Mouse (Mus musculus): ENCODE results near the gene Macrod2. TPM values are rescaled to one million over a fixed set of nuclear protein-coding genes. Genes with fewer than 3 reads are reported as not detected.

The Macrod2 gene
- polyA plus RNA-seq, 1 experiment from 2014 or later: 22.7 TPM

DNA sequence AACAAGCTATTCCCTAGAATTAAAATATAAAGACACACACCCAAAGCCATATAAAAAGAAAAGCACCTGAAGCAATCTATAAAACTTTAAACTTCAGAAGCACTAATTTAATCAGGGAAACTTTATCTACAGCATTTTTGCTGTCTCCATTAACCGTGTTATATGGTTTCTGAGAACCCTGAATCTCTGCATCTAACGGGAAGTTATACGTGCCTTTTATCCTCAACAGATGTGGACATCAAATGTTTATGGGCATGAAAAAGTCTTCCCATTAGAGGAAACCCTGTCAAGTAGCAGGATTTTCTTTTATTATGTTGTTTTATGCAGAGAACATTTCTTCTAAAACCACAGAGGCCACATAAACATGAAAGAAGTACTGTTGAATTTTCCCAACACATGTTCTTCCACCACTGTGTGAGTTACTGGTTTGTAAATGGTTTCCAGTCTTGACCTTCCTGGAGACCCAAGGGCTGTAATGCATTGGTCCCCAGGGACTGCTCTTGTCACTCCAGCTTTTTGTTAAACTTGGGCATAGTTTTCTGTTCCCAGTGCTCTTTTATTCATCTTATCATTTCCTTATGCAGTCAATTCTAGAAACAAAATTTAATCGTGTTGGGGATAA, 1629.5 kb downstream of the Macrod2 start:
- H3K27me3 ChIP-seq (replicated peaks): no peaks in the 10 kb centered on the region
- no peak for ATAC-seq (ENCODE audit: insufficient number of reproducible peaks, low FRiP score)
- no peaks in the 10 kb centered on the region for H3K9me3 ChIP-seq (replicated peaks)
- no peak overlapping the region for H3K4me2 ChIP-seq
- H3K36me3 ChIP-seq: no peaks in the 10 kb centered on the region
- 80% methylated on average over 4 of the region's 4 CpGs for WGBS
- H3K4me1 ChIP-seq (replicated peaks): no peaks in the 10 kb centered on the region
- H3K9ac ChIP-seq: no peak overlapping the region
- H3K27ac ChIP-seq (ENCODE audit: poor library complexity, severe bottlenecking): no peak overlapping the region
- H3K4me3 ChIP-seq: no peak overlapping the region

- Histone ChIP-seq H3K27ac (ENCODE audit: poor library complexity, severe bottlenecking) (no peak overlapping the region), H3K4me3 (no peak overlapping the region), H3K9me3 (replicated peaks) (no peaks in the 10 kb centered on the region), H3K4me1 (replicated peaks) (no peaks in the 10 kb centered on the region), H3K9ac (no peak overlapping the region), H3K27me3 (replicated peaks) (no peaks in the 10 kb centered on the region), H3K4me2 (no peak overlapping the region), H3K36me3 (no peaks in the 10 kb centered on the region)
- no peak for ATAC-seq (ENCODE audit: insufficient number of reproducible peaks, low FRiP score)
Measured at GRCm38 (mm10) chr2:142026721-142027120, 1631.6 kb downstream of the Macrod2 start.

DNA sequence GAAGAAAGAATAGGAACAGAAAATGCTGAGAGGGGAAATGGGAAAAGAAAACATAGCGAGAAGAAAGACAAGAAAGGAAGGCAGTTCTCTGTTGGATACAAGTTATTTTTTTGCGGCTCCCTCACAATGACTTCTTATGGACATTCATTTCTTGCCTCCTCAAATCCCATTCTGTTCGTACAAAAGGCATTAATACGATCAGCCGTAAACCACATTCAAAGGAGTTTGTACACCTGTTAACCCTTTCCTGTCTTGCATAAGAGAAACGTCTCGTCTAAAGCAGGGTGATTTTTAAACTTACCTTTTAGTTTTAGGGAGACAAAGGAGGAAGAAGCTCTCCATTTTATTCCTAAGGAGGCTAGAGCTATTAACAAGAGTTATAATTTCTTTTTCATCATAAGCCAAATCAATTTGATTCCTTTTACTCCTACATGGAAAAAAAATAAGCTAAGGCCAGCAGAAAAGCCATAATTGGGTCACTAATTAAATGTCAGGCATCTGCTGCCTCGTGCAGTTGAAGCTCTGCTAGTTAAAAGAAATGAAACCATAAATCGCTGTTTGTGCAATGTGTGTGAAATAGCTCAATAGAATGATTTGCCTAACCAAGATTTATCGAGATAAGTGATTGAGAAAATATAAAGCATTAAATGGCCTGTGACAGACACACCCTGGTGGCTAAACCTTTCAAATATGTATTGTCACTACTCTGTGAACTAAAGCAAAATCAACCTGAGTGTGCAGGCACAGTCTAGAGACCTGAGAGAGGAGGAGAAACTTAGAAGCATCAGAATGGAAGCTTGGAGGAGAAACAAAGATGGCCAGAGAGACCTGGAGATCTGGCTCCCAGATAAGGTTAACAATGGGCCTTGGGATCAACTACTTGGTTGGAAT, 1635.9 kb downstream of the Macrod2 start:
- H3K9ac ChIP-seq: no peak overlapping the region
- H3K27ac ChIP-seq (ENCODE audit: poor library complexity, severe bottlenecking): no peak overlapping the region
- no peaks in the 10 kb centered on the region for H3K27me3 ChIP-seq (replicated peaks)
- H3K4me2 ChIP-seq: no peak overlapping the region
- H3K36me3 ChIP-seq: no peaks in the 10 kb centered on the region
- WGBS: 67% methylated on average over 10 of the region's 10 CpGs
- H3K9me3 ChIP-seq (replicated peaks): no peaks in the 10 kb centered on the region
- H3K4me3 ChIP-seq: no peak overlapping the region
- ATAC-seq (ENCODE audit: insufficient number of reproducible peaks, low FRiP score): no peak
- no peaks in the 10 kb centered on the region for H3K4me1 ChIP-seq (replicated peaks)

DNA sequence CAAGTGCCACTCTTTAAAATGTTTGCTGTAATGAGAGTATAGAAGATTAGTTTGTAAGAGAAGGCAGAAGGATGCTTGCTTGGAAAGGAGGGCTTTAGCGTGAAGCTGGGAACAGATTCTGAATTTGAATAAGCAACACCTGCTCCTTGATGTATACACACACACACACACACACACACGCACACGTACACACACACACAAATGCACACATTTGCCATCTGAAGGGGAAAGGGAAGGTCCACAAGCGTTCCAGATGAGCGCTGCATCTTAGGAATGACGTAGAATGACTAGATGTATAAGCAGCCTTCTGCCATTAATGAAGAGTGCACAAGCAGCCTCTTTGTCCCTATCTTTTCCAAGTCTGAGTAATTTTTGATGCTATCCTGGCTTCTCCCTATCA, 1660.5 kb downstream of the Macrod2 start:
- no peaks in the 10 kb centered on the region for H3K9me3 ChIP-seq (replicated peaks)
- no peaks in the 10 kb centered on the region for H3K36me3 ChIP-seq
- 87% methylated on average over 6 of the region's 6 CpGs for WGBS
- H3K4me3 ChIP-seq: no peak overlapping the region
- H3K27ac ChIP-seq (ENCODE audit: poor library complexity, severe bottlenecking): no peak overlapping the region
- peaks cover 13% of the 10 kb centered on the region for H3K4me1 ChIP-seq (replicated peaks)
- no peaks in the 10 kb centered on the region for H3K27me3 ChIP-seq (replicated peaks)
- H3K9ac ChIP-seq: no peak overlapping the region
- ATAC-seq (ENCODE audit: insufficient number of reproducible peaks, low FRiP score): no peak
- no peak overlapping the region for H3K4me2 ChIP-seq

- H3K4me2 ChIP-seq: peak overlapping the region; percentile 44
- H3K9me3 ChIP-seq (replicated peaks): no peaks in the 10 kb centered on the region
- 0 out of 2 replicates have a peak, but pooled peaks have one; percentile 48 for ATAC-seq (ENCODE audit: insufficient number of reproducible peaks, low FRiP score)
- peaks cover 13% of the 10 kb centered on the region for H3K4me1 ChIP-seq (replicated peaks)
- H3K27me3 ChIP-seq (replicated peaks): no peaks in the 10 kb centered on the region
- 0 out of 2 replicates have a peak overlapping the region, but pooled peaks have one; percentile 32 for H3K27ac ChIP-seq (ENCODE audit: poor library complexity, severe bottlenecking)
- 0 out of 2 replicates have a peak overlapping the region, but pooled peaks have one; percentile 2 for H3K9ac ChIP-seq
- H3K4me3 ChIP-seq: peak overlapping the region; percentile 2; the same call in 1 of the 2 replicates
- 24% methylated on average over 14 of the region's 14 CpGs for WGBS
- H3K36me3 ChIP-seq: no peaks in the 10 kb centered on the region
Measured at GRCm38 (mm10) chr2:142057889-142058750, 1663.0 kb downstream of the Macrod2 start.

GRCm38 (mm10) chr2:142058751-142059090, 1663.6 kb downstream of the Macrod2 start:
- H3K4me2 ChIP-seq: peak overlapping the region; percentile 44

GRCm38 (mm10) chr2:142108947-142109346, 1713.8 kb downstream of the Macrod2 start:
- Histone ChIP-seq H3K9me3 (replicated peaks) (no peaks in the 10 kb centered on the region), H3K4me1 (replicated peaks) (no peaks in the 10 kb centered on the region), H3K4me3 (no peak overlapping the region), H3K4me2 (no peak overlapping the region), H3K27ac (ENCODE audit: poor library complexity, severe bottlenecking) (no peak overlapping the region), H3K9ac (no peak overlapping the region), H3K36me3 (no peaks in the 10 kb centered on the region), H3K27me3 (replicated peaks) (peaks cover 15% of the 10 kb centered on the region; the same call in 1 of the 2 replicates)
- ATAC-seq (ENCODE audit: insufficient number of reproducible peaks, low FRiP score): no peak
- WGBS: 59% methylated on average over 3 of the region's 3 CpGs

More at GRCm38 (mm10) chr2:142058751-142059090, 1663.6 kb downstream of the Macrod2 start:
- Histone ChIP-seq H3K4me1 (replicated peaks) (peaks cover 13% of the 10 kb centered on the region), H3K27me3 (replicated peaks) (no peaks in the 10 kb centered on the region), H3K4me3 (no peak overlapping the region), H3K9me3 (replicated peaks) (no peaks in the 10 kb centered on the region), H3K36me3 (no peaks in the 10 kb centered on the region), H3K9ac (0 out of 2 replicates have a peak overlapping the region, but pooled peaks have one; percentile 2), H3K27ac (ENCODE audit: poor library complexity, severe bottlenecking) (0 out of 2 replicates have a peak overlapping the region, but pooled peaks have one; percentile 32)
- 46% methylated on average over 2 of the region's 2 CpGs for WGBS
- no peak for ATAC-seq (ENCODE audit: insufficient number of reproducible peaks, low FRiP score)

- H3K27ac ChIP-seq (ENCODE audit: poor library complexity, severe bottlenecking): no peak overlapping the region
- H3K27me3 ChIP-seq (replicated peaks): peaks cover 15% of the 10 kb centered on the region
- H3K4me1 ChIP-seq (replicated peaks): no peaks in the 10 kb centered on the region
- H3K9ac ChIP-seq: no peak overlapping the region
- H3K36me3 ChIP-seq: no peaks in the 10 kb centered on the region
- H3K9me3 ChIP-seq (replicated peaks): no peaks in the 10 kb centered on the region
- no peak overlapping the region for H3K4me3 ChIP-seq
- H3K4me2 ChIP-seq: no peak overlapping the region
- ATAC-seq (ENCODE audit: insufficient number of reproducible peaks, low FRiP score): no peak
- WGBS: 57% methylated on average over 1 of the region's 1 CpGs
Measured at GRCm38 (mm10) chr2:142116623-142117022, 1721.5 kb downstream of the Macrod2 start.

DNA sequence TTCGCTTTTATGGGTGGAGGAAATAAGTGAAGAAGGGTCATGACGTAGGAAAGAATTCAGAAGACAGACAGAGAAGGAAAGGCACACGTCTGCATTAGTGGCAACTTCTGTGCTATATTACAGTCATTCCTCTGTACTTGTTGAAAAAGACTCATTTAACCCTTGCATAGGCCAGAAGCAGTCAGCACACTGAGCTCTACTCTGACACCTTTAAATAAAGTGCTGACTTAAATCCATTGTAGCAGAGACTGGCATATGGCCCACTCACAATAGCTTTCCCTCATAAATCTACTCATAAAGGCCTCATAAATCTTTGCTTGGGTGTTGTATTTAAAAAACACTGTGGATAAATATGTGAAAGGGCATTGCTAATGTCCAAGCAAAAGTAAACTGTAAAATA, 1733.0 kb downstream of the Macrod2 start:
- H3K9ac ChIP-seq: no peak overlapping the region
- H3K4me3 ChIP-seq: no peak overlapping the region
- no peaks in the 10 kb centered on the region for H3K4me1 ChIP-seq (replicated peaks)
- no peak for ATAC-seq (ENCODE audit: insufficient number of reproducible peaks, low FRiP score)
- no peak overlapping the region for H3K4me2 ChIP-seq
- no peaks in the 10 kb centered on the region for H3K9me3 ChIP-seq (replicated peaks)
- H3K27me3 ChIP-seq (replicated peaks): peaks cover 6% of the 10 kb centered on the region; the same call in 1 of the 2 replicates
- no peak overlapping the region for H3K27ac ChIP-seq (ENCODE audit: poor library complexity, severe bottlenecking)
- H3K36me3 ChIP-seq: no peaks in the 10 kb centered on the region
- WGBS: 70% methylated on average over 3 of the region's 3 CpGs

DNA sequence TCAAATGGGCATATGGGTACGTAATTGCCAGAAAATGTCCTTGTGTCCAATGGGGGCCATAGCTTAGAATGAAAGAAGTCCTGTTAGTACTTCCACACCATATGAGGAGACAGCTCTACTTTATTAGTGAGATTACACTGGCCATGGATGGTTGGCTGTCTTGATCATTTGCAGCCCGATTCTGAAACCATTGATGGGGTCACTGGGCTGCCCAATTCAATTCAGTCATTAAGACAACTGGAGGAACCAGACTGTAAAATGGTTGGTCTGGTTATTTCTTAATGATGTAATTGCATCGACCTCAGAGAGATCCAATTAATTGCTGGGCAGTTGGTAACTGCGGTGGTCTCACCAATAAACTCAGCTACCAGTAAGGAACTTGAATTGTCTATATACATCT, 1734.1 kb downstream of the Macrod2 start:
- no peak overlapping the region for H3K4me3 ChIP-seq
- no peak overlapping the region for H3K27ac ChIP-seq (ENCODE audit: poor library complexity, severe bottlenecking)
- no peak for ATAC-seq (ENCODE audit: insufficient number of reproducible peaks, low FRiP score)
- H3K4me1 ChIP-seq (replicated peaks): no peaks in the 10 kb centered on the region
- no peak overlapping the region for H3K9ac ChIP-seq
- peaks cover 6% of the 10 kb centered on the region; the same call in 1 of the 2 replicates for H3K27me3 ChIP-seq (replicated peaks)
- H3K4me2 ChIP-seq: no peak overlapping the region
- no peaks in the 10 kb centered on the region for H3K9me3 ChIP-seq (replicated peaks)
- no peaks in the 10 kb centered on the region for H3K36me3 ChIP-seq
- 86% methylated on average over 4 of the region's 4 CpGs for WGBS

DNA sequence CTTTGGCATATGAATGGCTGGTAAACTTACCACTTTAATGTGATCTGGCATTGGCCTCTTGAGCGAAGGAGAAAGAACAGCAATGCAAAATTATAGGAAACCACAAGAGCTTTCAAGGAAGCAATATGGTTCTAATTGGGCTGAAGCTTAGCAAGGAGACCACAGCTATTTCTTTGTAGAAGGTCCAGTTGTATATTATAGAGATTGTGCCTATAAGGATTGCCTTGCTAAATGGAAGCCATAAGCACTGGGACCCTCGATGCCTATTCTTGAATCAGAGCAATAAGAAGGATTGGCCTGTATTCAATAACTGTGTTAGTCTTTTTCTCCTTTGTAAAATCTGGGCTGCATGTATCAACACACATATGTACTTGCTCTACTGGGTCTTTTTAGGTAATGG, 1754.2 kb downstream of the Macrod2 start:
- H3K4me2 ChIP-seq: no peak overlapping the region
- H3K4me1 ChIP-seq (replicated peaks): no peaks in the 10 kb centered on the region
- no peaks in the 10 kb centered on the region for H3K27me3 ChIP-seq (replicated peaks)
- no peaks in the 10 kb centered on the region for H3K36me3 ChIP-seq
- no peak overlapping the region for H3K27ac ChIP-seq (ENCODE audit: poor library complexity, severe bottlenecking)
- 77% methylated on average over 2 of the region's 2 CpGs for WGBS
- ATAC-seq (ENCODE audit: insufficient number of reproducible peaks, low FRiP score): no peak
- no peak overlapping the region for H3K4me3 ChIP-seq
- no peaks in the 10 kb centered on the region for H3K9me3 ChIP-seq (replicated peaks)
- no peak overlapping the region for H3K9ac ChIP-seq

Measured in heart, embryonic 12.5 days (tissue).